Mouse (Mus musculus) lung, adult 2 months (tissue): ENCODE measurements around the gene Fbxl22. TPM values are rescaled to one million over a fixed set of nuclear protein-coding genes. Genes with fewer than 3 reads are reported as not detected.

Experiments used
- DNase-seq: peaks from one replicate; pipeline ENCODE4 v3.0.0; 2022
- H3K4me1 ChIP-seq: fragments of 200-500 bp; 2 replicates; pipeline ENCODE4 v1.6.1; 2011; ENCODE audit warnings: low read length; ENCODE audit not compliant: control insufficient read depth, insufficient read depth
- H3K4me3 ChIP-seq: fragments of 200-500 bp; replicated peaks from 2 replicates; pipeline ENCODE3; 2011; ENCODE audit warnings: low read depth, mild to moderate bottlenecking, control low read depth, low read length; ENCODE audit errors: extremely low read depth
- CTCF ChIP-seq: fragments of 200-500 bp; IDR thresholded peaks from 2 replicates; pipeline ENCODE4 v1.5.1; 2011; ENCODE audit warnings: mild to moderate bottlenecking, low read length, control low read depth; ENCODE audit not compliant: insufficient read depth
- POLR2A ChIP-seq: fragments of 200-500 bp; IDR thresholded peaks from 2 replicates; pipeline ENCODE4 v1.6.1; 2011; ENCODE audit warnings: low read depth, mild to moderate bottlenecking, control low read depth, low read length, borderline replicate concordance; ENCODE audit errors: extremely low read depth
- WGBS: fragments of 180-500 bp; shearing (Covaris S2); methylation state at CpG from one replicate; pipeline ENCODE4 v1.1.7; 2018; 5-methylcytosine and 5-hydroxymethylcytosine counted together
- polyA plus RNA-seq: library from polyadenylated mRNA; depleted of rRNA; stranded (reverse); fragments of >200 nt; gene quantifications from 2 replicates; pipeline ENCODE4 v1.2.3, GENCODE M21; 2012; rRNA removed

Gene Fbxl22
- polyA plus RNA-seq, 1 experiment: 5.9 TPM

DNA sequence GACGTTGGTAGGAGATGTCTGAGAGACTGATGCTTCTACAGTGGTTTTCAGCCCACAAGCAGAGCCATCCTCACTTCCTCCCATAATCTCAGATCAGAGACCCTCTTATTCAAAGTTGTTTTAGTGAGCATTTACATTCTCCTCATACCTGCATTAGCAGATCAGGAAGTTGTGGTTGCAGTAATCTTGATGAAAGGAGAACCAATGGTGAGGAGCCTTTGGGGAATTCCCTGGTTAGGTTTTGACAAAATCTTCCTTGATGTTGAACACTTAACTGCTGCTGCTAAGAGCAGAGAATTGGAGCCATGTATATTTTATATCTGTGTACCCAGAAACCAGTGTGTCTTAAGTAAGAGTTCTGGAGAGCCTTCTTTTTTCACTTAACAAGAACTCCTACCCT lies 22.0 kb downstream of the Fbxl22 start:
- no peak for DNase-seq
- H3K4me1 ChIP-seq: no peaks in the 10 kb centered on the region
- TF ChIP-seq CTCF (no peak), POLR2A (no peak)
- no peak overlapping the region for H3K4me3 ChIP-seq
- 81% methylated on average over 1 of the region's 1 CpGs for whole genome bisulfite sequencing

DNA sequence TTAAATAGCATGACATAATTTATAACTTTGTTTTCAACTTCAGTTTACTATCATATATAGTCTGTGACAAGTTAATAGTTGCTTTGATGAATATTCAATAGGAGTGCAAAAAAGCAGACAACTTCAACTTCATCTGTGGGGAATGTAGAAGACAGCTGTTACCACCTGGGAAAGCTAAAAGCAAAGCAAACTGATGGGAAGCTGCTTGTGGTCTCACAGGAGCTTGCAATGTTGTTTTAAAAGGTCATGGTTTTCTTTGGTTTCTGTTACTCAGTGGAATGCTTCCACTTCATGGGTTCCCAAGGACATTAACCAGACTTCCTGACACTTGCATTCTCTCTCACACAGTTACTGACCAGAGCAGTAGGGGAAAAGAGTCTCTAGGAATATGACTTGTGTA lies 25.6 kb downstream of the Fbxl22 start:
- no peak overlapping the region for H3K4me3 ChIP-seq
- TF ChIP-seq POLR2A: no peak
- no peak for TF ChIP-seq CTCF
- no peak for DNase-seq
- no peaks in the 10 kb centered on the region for H3K4me1 ChIP-seq

DNA sequence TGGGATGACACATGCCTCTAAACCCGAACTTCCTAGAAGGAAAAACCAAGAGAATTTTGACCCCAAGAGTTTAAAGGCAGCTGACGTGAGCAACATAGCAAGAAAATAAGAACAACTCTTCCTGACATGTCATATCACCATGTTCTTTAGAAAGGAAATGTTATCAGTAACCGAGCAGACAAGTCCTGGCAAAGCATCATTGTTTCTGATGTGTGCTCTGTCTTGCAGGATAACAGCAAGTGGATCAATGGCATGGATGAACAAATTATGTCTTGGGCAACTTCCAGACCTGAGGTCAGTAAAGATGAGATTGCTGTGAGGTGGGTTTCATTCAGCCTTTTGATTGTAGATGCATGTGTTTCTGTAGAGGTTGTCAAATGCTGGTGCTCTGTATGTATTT lies 31.0 kb downstream of the Fbxl22 start:
- WGBS: 91% methylated on average over 3 of the region's 3 CpGs

DNA sequence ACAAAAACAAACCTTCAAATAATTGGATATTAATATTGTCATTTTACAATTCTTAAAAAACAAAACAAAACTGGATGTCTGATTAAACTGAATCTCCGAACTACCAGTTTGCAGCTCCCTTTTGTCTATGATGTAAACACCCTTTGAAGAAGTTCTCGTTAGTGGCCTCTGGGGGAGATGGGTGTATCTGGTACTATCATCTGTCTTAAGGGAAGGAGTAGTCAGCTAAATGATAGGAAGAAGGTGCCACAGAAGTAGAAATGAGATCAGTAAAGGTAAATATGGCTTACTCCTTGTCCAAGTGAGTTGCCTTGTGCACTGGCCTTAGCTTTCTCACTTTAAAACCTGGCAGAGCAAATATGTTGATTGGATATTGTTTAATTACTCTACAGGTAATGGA lies 36.6 kb downstream of the Fbxl22 start:
- TF ChIP-seq POLR2A: no peak
- TF ChIP-seq CTCF: no peak
- no peak for DNase-seq
- H3K4me1 ChIP-seq: no peaks in the 10 kb centered on the region
- 76% methylated on average over 2 of the region's 2 CpGs for WGBS
- no peak overlapping the region for H3K4me3 ChIP-seq

More for the DNA sequence above, 31.0 kb downstream of the Fbxl22 start:
- Histone ChIP-seq H3K4me3 (no peak overlapping the region), H3K4me1 (no peaks in the 10 kb centered on the region)
- TF ChIP-seq CTCF (no peak), POLR2A (no peak)
- no peak for DNase-seq

DNA sequence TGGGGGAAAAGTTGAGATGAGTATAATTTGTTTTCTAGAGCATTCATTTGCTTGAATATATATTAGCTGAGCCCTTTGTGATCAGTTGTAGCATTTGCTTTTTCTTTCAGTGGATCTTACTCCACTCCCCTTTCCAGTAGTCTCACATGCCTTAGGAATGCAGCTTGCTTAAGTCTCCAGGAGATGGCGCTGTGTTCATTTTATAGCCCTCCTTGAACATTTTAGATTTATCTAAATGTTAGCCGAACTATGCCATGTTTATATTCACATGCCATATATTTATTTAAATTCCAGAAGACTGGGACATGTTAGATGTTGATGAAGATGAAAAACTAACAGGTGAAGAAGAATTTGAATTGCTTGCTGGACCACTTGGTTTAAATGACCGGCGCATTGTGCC lies 49.3 kb downstream of the Fbxl22 start:
- Histone ChIP-seq H3K4me1 (no peaks in the 10 kb centered on the region), H3K4me3 (no peak overlapping the region)
- no peak for TF ChIP-seq POLR2A
- TF ChIP-seq CTCF: no peak
- DNase-seq: no peak
- WGBS: 55% methylated on average over 4 of the region's 4 CpGs

Other genes with a start within 250 kb of the Fbxl22 start
- gene Herc1, start 164.1 kb downstream of the Fbxl22 start, polyA plus RNA-seq: 11.4 and 15.7 TPM in 2 replicates
- gene Usp3, start 78.5 kb upstream of the Fbxl22 start, polyA plus RNA-seq: 10.8 and 15.6 TPM in 2 replicates
- gene Car12, start 199.1 kb upstream of the Fbxl22 start, polyA plus RNA-seq: 0.88 and 6.7 TPM in 2 replicates